Mouse (Mus musculus): ENCODE results near the gene Abcb6. TPM values are rescaled to one million over a fixed set of nuclear protein-coding genes. Genes with fewer than 3 reads are reported as not detected.

Gene Abcb6
- polyA plus RNA-seq (2015; fragmentation: Nextera tagmentation; extraction: Ambion mirVana): 42.9 and 45.1 TPM in 2 replicates

DNA sequence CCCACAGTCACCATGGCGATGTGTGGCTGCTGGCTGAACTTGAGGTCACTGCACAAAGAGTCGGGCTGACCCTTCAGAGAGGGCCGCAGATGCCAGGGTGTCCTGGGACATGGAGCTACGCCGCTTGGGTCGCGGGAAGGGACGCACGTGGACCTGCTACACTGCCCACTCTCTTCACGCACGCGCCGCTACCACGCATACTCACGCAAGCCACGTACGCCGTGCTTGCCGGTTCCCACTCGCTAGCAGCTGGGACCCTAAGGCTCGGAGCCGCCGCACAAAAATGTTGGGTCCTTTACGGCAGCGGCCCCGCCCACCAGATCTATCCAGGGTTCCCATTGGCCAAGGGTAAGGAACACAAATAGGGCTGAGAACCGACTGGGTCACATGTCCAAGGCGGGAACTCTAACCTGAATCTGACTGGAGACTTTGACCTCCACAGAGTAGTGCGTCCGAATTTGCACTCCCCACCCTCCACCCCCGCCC is at the start of gene Abcb6:
TSS of gene Abcb6 (minus strand) at position 288 of the 486 bp plus-strand sequence.
- Histone ChIP-seq H3K27ac (replicated peaks) (peak within 1 kb of the TSS; percentile 71), H3K9ac (replicated peaks) (peak within 1 kb of the TSS; percentile 59), H3K36me3 (peaks cover 48% of the 10 kb centered on the region), H3K27me3 (no peaks in the 10 kb centered on the region), H3K9me3 (no peaks in the 10 kb centered on the region), H3K4me3 (peak within 1 kb of the TSS; percentile 56), H3K4me2 (replicated peaks) (peak within 1 kb of the TSS; percentile 99), H3K4me1 (peaks cover 30% of the 10 kb centered on the region)
- peak; percentile 94 for ATAC-seq (replicated peaks)
- under 1% methylated on average over 31 of the region's 31 CpGs for WGBS

- Histone ChIP-seq H3K4me1 (0 out of 2 replicates have a peak, but pooled peaks cover 1% of the 10 kb centered on the region), H3K27ac (replicated peaks) (no peak overlapping the region), H3K4me2 (replicated peaks) (no peak overlapping the region), H3K9me3 (no peaks in the 10 kb centered on the region), H3K36me3 (no peaks in the 10 kb centered on the region), H3K27me3 (0 out of 2 replicates have a peak, but pooled peaks cover 5% of the 10 kb centered on the region), H3K4me3 (no peak overlapping the region), H3K9ac (replicated peaks) (no peak overlapping the region)
- ATAC-seq (replicated peaks): no peak
- WGBS: 72% methylated on average over 4 of the region's 4 CpGs
Observed at GRCm38 (mm10) chr1:75229158-75229557, 49.0 kb upstream of the Abcb6 start.

DNA sequence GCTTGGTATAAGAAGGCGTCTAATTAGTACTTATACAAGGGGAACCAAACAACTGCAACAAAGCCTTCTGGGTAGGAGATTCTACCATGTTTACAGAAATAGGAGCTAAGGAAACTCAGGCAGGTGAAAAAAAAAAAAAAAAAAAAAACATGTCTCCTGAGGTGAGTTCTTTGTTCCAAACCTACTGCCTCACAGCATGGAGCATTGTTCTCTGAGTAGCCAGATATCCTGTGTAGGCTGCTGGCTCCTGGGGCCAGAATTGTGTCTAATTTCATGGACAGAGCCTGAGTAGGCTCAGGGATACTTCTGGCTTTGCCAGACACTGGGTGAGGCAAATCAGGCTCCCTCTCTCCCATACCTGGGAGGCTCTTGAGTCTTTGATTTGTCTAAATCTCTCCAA is 47.5 kb upstream of the Abcb6 start:
- no peak for ATAC-seq (replicated peaks)
- no peak overlapping the region for H3K27ac ChIP-seq (replicated peaks)
- H3K9ac ChIP-seq (replicated peaks): no peak overlapping the region
- H3K4me2 ChIP-seq (replicated peaks): no peak overlapping the region
- no peaks in the 10 kb centered on the region for H3K9me3 ChIP-seq
- H3K36me3 ChIP-seq: no peaks in the 10 kb centered on the region
- H3K27me3 ChIP-seq: 0 out of 2 replicates have a peak, but pooled peaks cover 5% of the 10 kb centered on the region
- no peaks in the 10 kb centered on the region for H3K4me1 ChIP-seq
- WGBS: 74% methylated on average over 1 of the region's 1 CpGs
- H3K4me3 ChIP-seq: no peak overlapping the region

GRCm38 (mm10) chr1:75226138-75226537 is 45.9 kb upstream of the Abcb6 start:
- no peak for ATAC-seq (replicated peaks)
- H3K27ac ChIP-seq (replicated peaks): no peak overlapping the region

DNA sequence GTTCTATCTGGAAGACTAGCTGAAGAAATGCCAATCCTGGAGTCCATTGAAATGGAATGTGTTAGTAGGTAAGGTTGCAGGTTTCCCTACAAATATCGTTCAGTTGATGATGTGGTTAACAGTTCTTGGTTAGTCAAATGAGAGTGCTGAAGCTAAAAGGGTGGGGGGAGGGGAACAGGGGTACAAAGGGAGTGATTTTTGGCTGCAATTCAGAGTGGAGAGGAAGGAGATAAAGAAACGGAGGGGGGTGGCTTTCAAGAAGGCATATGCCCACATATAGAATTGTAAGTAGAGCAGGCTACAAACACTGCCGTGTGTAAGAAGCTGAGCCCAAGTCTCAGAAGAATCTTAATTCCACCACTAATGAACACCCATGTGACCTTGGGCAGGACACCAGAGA is 45.3 kb upstream of the Abcb6 start:
- no peaks in the 10 kb centered on the region for H3K36me3 ChIP-seq
- ATAC-seq (replicated peaks): no peak
- no peak overlapping the region for H3K4me3 ChIP-seq
- H3K9me3 ChIP-seq: no peaks in the 10 kb centered on the region
- H3K27me3 ChIP-seq: peaks cover 15% of the 10 kb centered on the region
- no peak overlapping the region for H3K27ac ChIP-seq (replicated peaks)
- 50% methylated on average over 3 of the region's 3 CpGs for WGBS
- no peak overlapping the region for H3K9ac ChIP-seq (replicated peaks)
- no peaks in the 10 kb centered on the region for H3K4me1 ChIP-seq
- H3K4me2 ChIP-seq (replicated peaks): no peak overlapping the region

More at GRCm38 (mm10) chr1:75226138-75226537, 45.9 kb upstream of the Abcb6 start:
- H3K4me3 ChIP-seq: no peak overlapping the region
- H3K9ac ChIP-seq (replicated peaks): no peak overlapping the region
- H3K4me1 ChIP-seq: no peaks in the 10 kb centered on the region
- H3K4me2 ChIP-seq (replicated peaks): no peak overlapping the region
- no peaks in the 10 kb centered on the region for H3K36me3 ChIP-seq
- WGBS: 73% methylated on average over 2 of the region's 2 CpGs
- H3K9me3 ChIP-seq: no peaks in the 10 kb centered on the region
- H3K27me3 ChIP-seq: peaks cover 8% of the 10 kb centered on the region

DNA sequence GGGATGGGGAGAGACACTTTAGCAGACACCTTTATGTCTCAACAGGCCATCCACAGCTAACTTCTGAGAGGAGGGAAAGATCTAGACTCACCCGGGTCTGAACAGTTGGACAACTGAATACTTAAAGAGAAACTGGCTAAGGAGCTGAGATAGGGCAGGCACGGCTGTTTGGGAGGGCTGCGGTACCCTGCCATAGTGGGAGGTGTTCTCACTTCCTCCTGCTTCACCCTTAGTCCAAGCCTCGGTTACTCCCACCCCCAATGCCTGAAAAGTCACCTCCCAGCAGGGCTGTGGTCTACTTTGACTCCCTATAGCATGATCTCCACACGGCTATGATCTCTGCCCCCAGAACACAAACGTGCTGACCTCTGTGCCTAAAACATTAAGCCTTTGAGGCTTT is 43.3 kb upstream of the Abcb6 start:
- Histone ChIP-seq H3K4me1 (peaks cover 11% of the 10 kb centered on the region), H3K36me3 (no peaks in the 10 kb centered on the region), H3K27ac (replicated peaks) (no peak overlapping the region), H3K4me2 (replicated peaks) (no peak overlapping the region), H3K27me3 (peaks cover 30% of the 10 kb centered on the region), H3K9me3 (no peaks in the 10 kb centered on the region), H3K9ac (replicated peaks) (no peak overlapping the region), H3K4me3 (no peak overlapping the region)
- no peak for ATAC-seq (replicated peaks)
- 70% methylated on average over 6 of the region's 6 CpGs for WGBS

- Histone ChIP-seq H3K27ac (replicated peaks) (no peak overlapping the region), H3K4me3 (no peak overlapping the region), H3K36me3 (no peaks in the 10 kb centered on the region), H3K9me3 (no peaks in the 10 kb centered on the region), H3K27me3 (peaks cover 35% of the 10 kb centered on the region), H3K4me2 (replicated peaks) (no peak overlapping the region), H3K9ac (replicated peaks) (no peak overlapping the region), H3K4me1 (peaks cover 17% of the 10 kb centered on the region)
- 78% methylated on average over 6 of the region's 6 CpGs for WGBS
- ATAC-seq (replicated peaks): no peak
Observed at GRCm38 (mm10) chr1:75222926-75223325, 42.7 kb upstream of the Abcb6 start.

DNA sequence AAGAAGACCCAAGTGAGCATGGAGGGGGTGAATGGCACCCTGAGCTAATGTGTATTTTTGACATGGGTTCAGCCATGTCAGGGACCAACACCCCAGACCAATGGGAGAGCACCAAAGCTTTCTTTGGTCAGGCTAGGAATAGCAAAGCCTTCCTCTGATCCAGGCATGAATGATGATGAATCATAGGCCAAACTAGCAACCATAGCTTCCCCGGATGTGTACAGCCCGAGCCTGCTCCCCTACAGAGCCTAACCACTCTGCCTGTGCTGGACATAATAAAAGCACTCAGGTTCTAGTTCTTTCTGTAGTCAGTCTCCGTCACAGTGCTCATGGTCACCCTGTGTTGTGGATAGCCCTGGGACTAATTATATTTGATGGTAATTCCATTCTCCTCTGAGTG is 41.3 kb upstream of the Abcb6 start:
- ATAC-seq (replicated peaks): no peak
- 75% methylated on average over 3 of the region's 3 CpGs for WGBS
- no peak overlapping the region for H3K4me2 ChIP-seq (replicated peaks)
- peaks cover 20% of the 10 kb centered on the region for H3K4me1 ChIP-seq
- H3K27ac ChIP-seq (replicated peaks): no peak overlapping the region
- H3K27me3 ChIP-seq: peaks cover 44% of the 10 kb centered on the region
- no peak overlapping the region for H3K9ac ChIP-seq (replicated peaks)
- H3K4me3 ChIP-seq: no peak overlapping the region
- H3K9me3 ChIP-seq: no peaks in the 10 kb centered on the region
- H3K36me3 ChIP-seq: no peaks in the 10 kb centered on the region

- ATAC-seq (replicated peaks): peak; percentile 36
- under 1% methylated on average over 34 of the region's 34 CpGs for WGBS
- peaks cover 48% of the 10 kb centered on the region for H3K27me3 ChIP-seq
- H3K4me3 ChIP-seq: peak within 1 kb of the TSS; percentile 51
- no peaks in the 10 kb centered on the region for H3K9me3 ChIP-seq
- peak within 1 kb of the TSS; percentile 62; the same call in 1 of the 2 replicates for H3K27ac ChIP-seq (replicated peaks)
- peak within 1 kb of the TSS; percentile 45 for H3K9ac ChIP-seq (replicated peaks)
- H3K4me2 ChIP-seq (replicated peaks): peak within 1 kb of the TSS; percentile 77
- H3K4me1 ChIP-seq: peaks cover 20% of the 10 kb centered on the region
- peaks cover 9% of the 10 kb centered on the region for H3K36me3 ChIP-seq
Observed at GRCm38 (mm10) chr1:75219531-75219930, 39.3 kb upstream of the Abcb6 start, which contains the start of gene Tuba4a. Tuba4a (minus strand) TSS chr1:75219865.

- Histone ChIP-seq H3K36me3 (peaks cover 14% of the 10 kb centered on the region), H3K4me3 (peak overlapping the region; percentile 51), H3K9me3 (no peaks in the 10 kb centered on the region), H3K4me1 (peaks cover 20% of the 10 kb centered on the region), H3K27me3 (peaks cover 48% of the 10 kb centered on the region), H3K27ac (replicated peaks) (no peak overlapping the region), H3K9ac (replicated peaks) (peak overlapping the region; percentile 45), H3K4me2 (replicated peaks) (peak overlapping the region; percentile 77)
- under 1% methylated on average over 24 of the region's 24 CpGs for WGBS
- ATAC-seq (replicated peaks): peak; percentile 87
Observed at GRCm38 (mm10) chr1:75219078-75219477, 38.9 kb upstream of the Abcb6 start.

GRCm38 (mm10) chr1:75218227-75219001 is 38.2 kb upstream of the Abcb6 start:
- peak overlapping the region; percentile 62 for H3K27ac ChIP-seq (replicated peaks)

GRCm38 (mm10) chr1:75217893-75218226 is 37.7 kb upstream of the Abcb6 start:
- H3K9me3 ChIP-seq: no peaks in the 10 kb centered on the region
- peak overlapping the region; percentile 51 for H3K4me3 ChIP-seq
- WGBS: 3% methylated on average over 6 of the region's 6 CpGs
- H3K27ac ChIP-seq (replicated peaks): peak overlapping the region; percentile 62
- peaks cover 48% of the 10 kb centered on the region for H3K27me3 ChIP-seq
- no peak overlapping the region for H3K9ac ChIP-seq (replicated peaks)
- ATAC-seq (replicated peaks): no peak
- H3K36me3 ChIP-seq: peaks cover 25% of the 10 kb centered on the region
- H3K4me1 ChIP-seq: peaks cover 21% of the 10 kb centered on the region
- H3K4me2 ChIP-seq (replicated peaks): peak overlapping the region; percentile 77

More at GRCm38 (mm10) chr1:75218227-75219001, 38.2 kb upstream of the Abcb6 start:
- ATAC-seq (replicated peaks): peak; percentile 47
- Histone ChIP-seq H3K27me3 (peaks cover 48% of the 10 kb centered on the region), H3K36me3 (peaks cover 20% of the 10 kb centered on the region), H3K4me2 (replicated peaks) (peak overlapping the region; percentile 77), H3K9me3 (no peaks in the 10 kb centered on the region), H3K4me3 (peak overlapping the region; percentile 51), H3K4me1 (peaks cover 20% of the 10 kb centered on the region), H3K9ac (replicated peaks) (peak overlapping the region; percentile 45)
- 2% methylated on average over 38 of the region's 38 CpGs for WGBS
